Mouse (Mus musculus) hindbrain, embryonic 13.5 days (tissue): Measurements from ENCODE around the gene Tmem145. TPM values are rescaled to one million over a fixed set of nuclear protein-coding genes. Genes with fewer than 3 reads are reported as not detected.

Experiments
- ATAC-seq: fragments of 200-750 bp; cut with Nextera tagmentation; 2 replicates; pipeline ENCODE4 v1.8.0; 2017; ENCODE audit warnings: moderate TSS enrichment; ENCODE audit not compliant: low FRiP score
- H3K27ac ChIP-seq: fragments of 300-500 bp; sonication (generic); 2 replicates; pipeline ENCODE4 v1.5.1; 2015; ENCODE audit warnings: inconsistent platforms, mild to moderate bottlenecking, moderate library complexity
- H3K27me3 ChIP-seq: fragments of 300-500 bp; sonication (generic); 2 replicates; pipeline ENCODE4 v1.6.1; 2015; ENCODE audit warnings: mild to moderate bottlenecking, inconsistent platforms
- H3K36me3 ChIP-seq: fragments of 300-500 bp; sonication (generic); 2 replicates; pipeline ENCODE4 v1.6.1; 2015; ENCODE audit warnings: mild to moderate bottlenecking, inconsistent platforms
- H3K4me1 ChIP-seq: fragments of 300-500 bp; sonication (generic); replicated peaks from 2 replicates; pipeline ENCODE4 v1.6.1; 2015; ENCODE audit warnings: inconsistent platforms
- H3K4me2 ChIP-seq: fragments of 300-500 bp; sonication (generic); 2 replicates; pipeline ENCODE4 v1.6.1; 2015; ENCODE audit warnings: inconsistent platforms, mild to moderate bottlenecking, moderate library complexity
- H3K4me3 ChIP-seq: fragments of 300-500 bp; sonication (generic); 2 replicates; pipeline ENCODE4 v1.5.1; 2015; ENCODE audit warnings: mild to moderate bottlenecking, inconsistent platforms
- H3K9ac ChIP-seq: fragments of 300-500 bp; sonication (generic); 2 replicates; pipeline ENCODE4 v1.6.1; 2015; ENCODE audit warnings: mild to moderate bottlenecking, inconsistent platforms
- H3K9me3 ChIP-seq: fragments of 300-500 bp; sonication (generic); 2 replicates; pipeline ENCODE4 v1.6.1; 2016; ENCODE audit warnings: inconsistent platforms
- WGBS: fragments of 180-500 bp; shearing (Covaris S2); methylation state at CpG from one replicate; pipeline ENCODE4 v1.1.7; 2015; 5-methylcytosine and 5-hydroxymethylcytosine counted together
- polyA plus RNA-seq: library from polyadenylated mRNA; unstranded; fragments of >200 nt; fragmentation: Nextera tagmentation; extraction: Ambion mirVana; gene quantifications from 2 replicates; pipeline ENCODE4 v1.2.1, GENCODE M21; 2015

The Tmem145 gene
- polyA plus RNA-seq, 1 experiment from 2014 or later = 49.5 TPM

DNA sequence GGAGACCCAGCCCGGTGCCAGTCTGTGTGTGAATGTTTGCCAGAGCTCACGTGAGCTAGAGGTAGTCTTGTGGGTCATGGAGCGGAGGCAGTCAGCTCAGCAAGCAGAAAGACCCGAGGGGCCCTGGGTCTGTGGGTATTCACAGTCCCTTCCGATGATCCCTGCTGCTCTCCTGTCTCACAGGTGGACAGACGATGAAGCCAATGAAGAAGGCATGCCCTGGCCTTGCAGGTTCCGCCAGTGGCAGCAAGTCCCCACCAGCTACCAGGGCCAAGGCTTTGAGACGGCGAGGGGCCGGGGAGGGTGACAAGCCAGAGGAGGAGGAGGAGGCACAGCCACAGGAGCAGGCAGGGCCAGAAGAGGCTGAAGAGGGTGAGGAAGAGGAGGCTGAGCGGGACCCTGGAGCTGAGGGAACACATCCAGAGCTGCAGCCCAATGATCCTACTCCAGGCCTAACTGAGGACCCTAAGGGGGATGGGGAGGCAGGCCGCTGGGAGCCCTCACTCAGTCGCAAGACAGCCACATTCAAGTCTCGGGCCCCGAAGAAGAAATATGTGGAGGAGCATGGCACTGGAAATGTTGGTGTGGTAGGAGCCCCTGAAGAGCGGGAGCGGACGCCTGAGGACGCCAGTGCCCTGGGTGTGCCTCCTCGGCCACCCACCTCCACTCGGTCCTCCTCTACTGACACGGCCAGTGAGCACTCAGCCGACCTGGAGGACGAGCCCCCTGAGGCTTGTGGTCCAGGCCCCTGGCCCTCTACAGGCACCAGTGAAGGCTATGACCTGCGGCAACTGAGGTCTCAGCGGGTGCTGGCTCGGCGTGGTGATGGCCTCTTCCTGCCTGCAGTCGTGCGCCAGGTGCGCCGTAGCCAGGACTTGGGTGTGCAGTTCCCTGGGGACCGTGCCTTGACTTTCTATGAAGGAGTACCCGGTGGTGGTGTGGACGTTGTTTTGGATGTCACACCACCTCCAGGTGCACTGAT lies 35.0 kb upstream of the Tmem145 start:
- WGBS = 90% methylated on average over 35 of the region's 35 CpGs
- Histone ChIP-seq H3K27ac (no peak overlapping the region), H3K36me3 (peaks cover 40% of the 10 kb centered on the region), H3K4me3 (no peak overlapping the region), H3K4me1 (peaks cover 67% of the 10 kb centered on the region), H3K4me2 (peak overlapping the region; percentile 83), H3K9me3 (no peaks in the 10 kb centered on the region), H3K9ac (0 out of 2 replicates have a peak overlapping the region, but pooled peaks have one; percentile 88), H3K27me3 (no peaks in the 10 kb centered on the region)
- no peak for ATAC-seq

DNA sequence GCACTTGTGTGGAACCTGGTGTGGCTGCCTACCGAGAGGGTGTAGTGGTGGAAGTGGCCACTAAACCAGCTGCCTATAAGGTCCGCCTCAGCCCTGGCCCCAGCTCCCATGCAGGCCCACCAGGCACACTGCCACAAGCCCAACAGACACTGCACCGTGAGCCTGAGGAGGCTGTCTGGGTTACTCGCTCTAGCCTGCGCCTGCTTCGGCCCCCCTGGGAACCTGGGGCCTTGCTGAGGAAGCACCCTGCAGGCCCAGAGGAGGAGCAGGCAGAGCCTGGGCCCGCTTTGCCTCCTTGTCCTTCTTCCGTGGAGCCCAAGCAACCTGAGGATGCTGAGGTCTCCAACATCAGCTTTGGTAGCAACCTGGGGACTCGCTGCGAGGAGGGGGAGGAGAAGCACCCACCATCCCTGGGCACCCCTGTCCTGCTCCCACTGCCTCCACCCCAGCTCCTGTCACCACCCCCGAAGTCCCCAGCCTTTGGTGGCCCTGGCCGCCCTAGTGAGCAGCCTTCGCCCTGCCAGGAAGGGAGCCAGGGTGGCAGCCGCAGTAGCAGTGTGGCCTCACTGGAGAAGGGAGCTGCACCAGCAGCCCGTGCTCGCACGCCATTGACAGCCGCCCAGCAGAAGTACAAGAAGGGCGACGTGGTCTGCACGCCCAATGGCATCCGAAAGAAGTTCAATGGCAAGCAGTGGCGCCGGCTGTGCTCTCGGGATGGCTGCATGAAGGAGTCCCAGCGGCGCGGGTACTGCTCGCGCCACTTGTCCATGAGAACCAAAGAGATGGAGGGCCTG lies 34.1 kb upstream of the Tmem145 start:
- H3K4me2 ChIP-seq = no peak overlapping the region
- no peaks in the 10 kb centered on the region for H3K27me3 ChIP-seq
- no peak for ATAC-seq
- H3K4me1 ChIP-seq = peaks cover 72% of the 10 kb centered on the region
- H3K9ac ChIP-seq = no peak overlapping the region
- WGBS = 84% methylated on average over 29 of the region's 30 CpGs
- H3K27ac ChIP-seq = no peak overlapping the region
- no peak overlapping the region for H3K4me3 ChIP-seq
- H3K36me3 ChIP-seq = peaks cover 40% of the 10 kb centered on the region
- no peaks in the 10 kb centered on the region for H3K9me3 ChIP-seq

DNA sequence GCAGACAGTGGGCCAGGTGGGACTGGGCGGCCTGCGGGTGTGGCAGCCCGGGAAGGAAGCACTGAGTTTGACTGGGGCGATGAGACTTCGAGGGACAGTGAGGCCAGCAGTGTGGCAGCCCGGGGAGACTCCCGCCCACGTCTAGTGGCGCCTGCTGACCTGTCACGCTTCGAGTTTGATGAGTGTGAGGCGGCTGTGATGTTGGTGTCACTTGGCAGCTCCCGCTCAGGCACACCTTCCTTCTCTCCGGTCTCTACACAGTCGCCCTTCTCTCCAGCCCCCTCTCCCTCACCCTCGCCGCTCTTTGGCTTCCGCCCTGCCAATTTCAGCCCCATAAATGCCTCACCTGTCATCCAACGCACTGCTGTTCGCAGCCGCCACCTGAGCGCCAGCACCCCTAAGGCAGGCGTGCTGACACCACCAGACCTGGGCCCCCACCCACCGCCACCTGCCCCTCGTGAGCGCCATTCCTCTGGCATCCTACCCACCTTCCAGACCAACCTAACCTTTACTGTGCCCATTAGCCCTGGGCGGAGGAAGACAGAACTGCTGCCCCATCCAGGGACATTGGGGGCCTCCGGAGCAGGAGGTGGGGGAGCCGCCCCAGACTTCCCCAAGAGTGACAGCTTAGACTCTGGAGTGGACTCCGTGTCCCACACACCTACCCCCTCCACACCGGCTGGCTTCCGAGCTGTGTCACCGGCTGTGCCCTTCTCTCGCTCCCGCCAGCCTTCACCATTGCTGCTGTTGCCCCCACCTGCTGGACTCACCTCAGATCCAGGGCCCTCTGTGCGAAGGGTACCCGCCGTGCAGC lies 33.3 kb upstream of the Tmem145 start:
- peak overlapping the region; percentile 60; the same call in 1 of the 2 replicates for H3K9ac ChIP-seq
- no peak overlapping the region for H3K4me3 ChIP-seq
- no peak for ATAC-seq
- no peaks in the 10 kb centered on the region for H3K9me3 ChIP-seq
- H3K36me3 ChIP-seq = peaks cover 40% of the 10 kb centered on the region
- no peak overlapping the region for H3K4me2 ChIP-seq
- no peaks in the 10 kb centered on the region for H3K27me3 ChIP-seq
- no peak overlapping the region for H3K27ac ChIP-seq
- 89% methylated on average over 38 of the region's 38 CpGs for WGBS
- peaks cover 77% of the 10 kb centered on the region for H3K4me1 ChIP-seq

DNA sequence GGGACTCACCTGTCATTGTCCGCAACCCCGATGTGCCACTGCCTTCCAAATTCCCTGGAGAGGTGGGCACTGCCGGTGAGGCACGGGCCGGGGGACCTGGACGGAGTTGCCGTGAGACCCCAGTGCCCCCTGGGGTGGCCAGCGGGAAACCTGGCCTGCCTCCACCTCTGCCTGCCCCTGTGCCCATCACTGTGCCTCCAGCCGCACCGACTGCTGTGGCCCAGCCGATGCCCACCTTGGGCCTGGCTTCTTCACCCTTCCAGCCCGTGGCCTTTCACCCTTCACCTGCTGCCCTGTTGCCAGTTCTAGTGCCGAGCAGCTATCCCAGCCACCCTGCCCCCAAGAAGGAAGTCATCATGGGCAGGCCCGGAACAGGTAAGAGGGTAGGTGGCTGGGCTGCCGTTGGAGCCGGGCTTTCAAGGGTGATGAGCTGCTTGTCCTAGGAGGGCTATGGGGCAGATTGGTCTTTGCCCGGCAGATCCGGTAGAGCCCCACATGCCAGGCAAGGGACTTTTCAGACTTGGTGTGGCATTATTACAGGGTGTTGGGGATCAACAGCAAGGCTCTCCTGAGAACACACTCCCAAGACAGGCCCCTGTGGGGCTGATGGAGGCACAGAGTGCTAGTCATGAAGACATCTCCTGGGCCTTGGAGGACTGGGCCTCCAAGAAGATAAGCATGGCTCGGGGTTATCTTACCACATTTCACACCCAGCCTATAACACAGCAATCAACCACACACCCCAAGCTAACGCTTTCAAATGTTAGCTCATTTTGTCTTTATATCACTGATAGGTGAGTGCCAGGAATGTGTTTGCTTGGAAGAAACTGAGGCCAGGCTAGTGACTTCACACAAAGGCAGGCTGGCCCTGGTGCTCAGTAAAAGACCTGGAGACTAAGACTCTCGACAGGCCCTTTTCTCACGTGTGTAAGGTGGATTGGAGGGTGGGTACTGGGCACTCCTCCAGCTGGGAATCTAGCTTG lies 32.4 kb upstream of the Tmem145 start:
- 90% methylated on average over 22 of the region's 22 CpGs for WGBS
- H3K4me1 ChIP-seq = peaks cover 82% of the 10 kb centered on the region
- H3K27me3 ChIP-seq = no peaks in the 10 kb centered on the region
- no peak overlapping the region; the same call in 1 of the 2 replicates for H3K4me3 ChIP-seq
- peaks cover 40% of the 10 kb centered on the region for H3K36me3 ChIP-seq
- no peaks in the 10 kb centered on the region for H3K9me3 ChIP-seq
- ATAC-seq = no peak
- peak overlapping the region; percentile 60 for H3K9ac ChIP-seq
- H3K27ac ChIP-seq = no peak overlapping the region
- H3K4me2 ChIP-seq = no peak overlapping the region; the same call in 1 of the 2 replicates

DNA sequence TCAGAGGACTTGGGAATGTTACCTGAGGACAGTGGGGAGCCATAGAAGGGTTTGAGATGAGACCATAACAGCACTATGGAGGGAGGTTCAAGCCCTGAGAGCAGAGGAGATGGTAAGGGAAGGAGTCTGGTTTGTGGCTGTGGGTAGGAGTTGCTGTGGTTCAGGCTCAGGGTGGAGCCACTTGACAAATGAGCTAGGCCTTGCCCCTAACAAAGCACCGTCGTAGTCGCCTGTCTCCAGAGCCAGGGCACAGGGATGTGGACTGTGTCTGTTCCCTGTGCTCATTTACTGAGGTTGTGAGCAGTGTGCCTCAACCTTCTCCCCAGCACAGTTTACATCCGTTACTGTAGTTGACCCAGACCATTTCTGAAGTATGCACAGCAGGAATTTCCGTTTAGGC lies 31.3 kb upstream of the Tmem145 start:
- peak overlapping the region; percentile 60 for H3K9ac ChIP-seq

DNA sequence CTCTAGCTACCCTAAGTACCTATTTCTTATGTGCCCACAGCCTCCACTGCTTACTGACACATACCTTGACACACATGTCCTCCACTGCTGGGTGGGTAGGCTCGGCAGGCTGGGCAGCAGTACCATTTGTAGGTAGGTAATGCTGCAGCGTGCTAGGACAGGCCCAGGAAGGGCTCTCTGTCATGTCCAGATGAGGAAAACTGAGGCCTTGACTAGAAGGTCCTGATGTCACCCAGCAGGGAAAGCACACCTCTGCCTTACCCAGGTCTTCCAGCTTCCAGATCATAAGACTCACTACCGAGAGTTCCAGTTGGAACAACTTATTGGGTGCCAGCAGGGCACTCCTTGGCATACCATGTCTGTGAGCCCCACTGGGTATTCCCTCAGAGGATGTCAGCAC lies 30.9 kb upstream of the Tmem145 start:
- Histone ChIP-seq H3K9ac (peak overlapping the region; percentile 60), H3K4me2 (no peak overlapping the region), H3K4me1 (peaks cover 76% of the 10 kb centered on the region), H3K36me3 (peaks cover 40% of the 10 kb centered on the region), H3K9me3 (no peaks in the 10 kb centered on the region), H3K27ac (no peak overlapping the region), H3K27me3 (no peaks in the 10 kb centered on the region), H3K4me3 (no peak overlapping the region)
- WGBS = 87% methylated on average over 3 of the region's 3 CpGs
- ATAC-seq = no peak

More for the DNA sequence above, 31.3 kb upstream of the Tmem145 start:
- Histone ChIP-seq H3K36me3 (peaks cover 40% of the 10 kb centered on the region), H3K27ac (peak overlapping the region; percentile 12; the same call in 1 of the 2 replicates), H3K9me3 (no peaks in the 10 kb centered on the region), H3K4me1 (peaks cover 76% of the 10 kb centered on the region), H3K27me3 (no peaks in the 10 kb centered on the region), H3K4me3 (no peak overlapping the region), H3K4me2 (peak overlapping the region; percentile 8; the same call in 1 of the 2 replicates)
- 60% methylated on average over 5 of the region's 5 CpGs for WGBS
- ATAC-seq = no peak

DNA sequence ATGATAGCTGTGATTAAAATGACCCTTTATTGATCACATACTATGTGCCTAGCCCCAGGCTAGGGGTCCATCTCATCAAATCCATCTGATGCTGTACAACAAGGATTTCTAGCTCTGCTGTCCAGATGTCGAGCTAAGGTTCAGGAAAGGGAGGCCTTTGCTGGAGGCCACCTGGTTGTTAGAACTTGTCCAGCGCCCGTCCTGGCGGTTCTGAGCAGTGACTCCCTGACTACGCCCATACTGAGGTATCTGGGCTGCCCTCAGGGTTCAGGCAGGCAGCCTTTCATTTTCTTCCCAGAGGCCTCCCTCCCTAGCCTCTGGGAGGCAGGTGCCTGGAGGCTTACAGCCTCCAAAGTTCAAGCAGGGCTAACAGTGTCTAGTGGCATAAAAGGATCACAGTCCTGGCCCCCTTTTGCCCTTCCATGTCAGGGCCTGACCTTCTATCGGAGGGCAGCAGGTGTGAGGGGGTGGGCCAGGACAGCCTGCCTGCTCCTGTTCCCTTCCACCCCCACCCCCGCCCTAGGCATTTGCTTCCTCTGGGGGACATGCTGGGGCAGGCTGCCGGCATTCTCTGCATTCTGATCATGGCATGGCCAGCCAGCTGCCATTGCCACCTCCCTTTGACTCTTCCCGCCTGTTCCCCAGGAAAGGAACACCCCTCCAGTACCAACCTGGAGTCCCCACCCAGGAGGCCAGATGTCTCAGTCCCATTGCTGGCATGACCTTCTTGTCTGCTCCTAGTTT lies 30.2 kb upstream of the Tmem145 start:
- H3K4me2 ChIP-seq = no peak overlapping the region; the same call in 1 of the 2 replicates

DNA sequence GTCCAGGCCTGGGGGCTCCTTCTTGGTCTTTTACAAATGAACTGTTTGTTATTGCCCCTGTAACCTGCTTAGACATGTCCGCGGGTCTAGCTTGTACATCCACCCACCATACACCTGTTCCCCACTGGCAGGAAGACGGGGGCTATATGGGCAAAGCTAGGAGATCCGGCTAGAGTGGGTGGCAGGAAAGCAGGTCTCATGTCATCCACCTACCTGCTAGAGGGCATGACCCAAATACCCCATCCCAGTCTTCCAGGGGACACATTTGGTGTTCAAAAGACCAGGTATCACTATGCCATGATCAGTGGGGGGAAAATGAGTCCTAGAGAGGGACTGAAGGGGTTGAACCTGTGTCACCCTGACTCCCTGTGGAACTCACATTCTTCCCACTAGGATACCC lies 28.5 kb upstream of the Tmem145 start:
- no peak for ATAC-seq
- peak overlapping the region; percentile 92 for H3K4me2 ChIP-seq
- H3K4me3 ChIP-seq = peak overlapping the region; percentile 69; the same call in 1 of the 2 replicates
- no peaks in the 10 kb centered on the region for H3K27me3 ChIP-seq
- peak overlapping the region; percentile 100 for H3K27ac ChIP-seq
- H3K4me1 ChIP-seq = peaks cover 77% of the 10 kb centered on the region
- no peaks in the 10 kb centered on the region for H3K9me3 ChIP-seq
- WGBS = 90% methylated on average over 4 of the region's 4 CpGs
- peaks cover 23% of the 10 kb centered on the region for H3K36me3 ChIP-seq
- peak overlapping the region; percentile 86 for H3K9ac ChIP-seq

More for the DNA sequence above, 30.2 kb upstream of the Tmem145 start:
- Histone ChIP-seq H3K27me3 (no peaks in the 10 kb centered on the region), H3K9me3 (no peaks in the 10 kb centered on the region), H3K36me3 (peaks cover 40% of the 10 kb centered on the region), H3K27ac (peak overlapping the region; percentile 19; the same call in 1 of the 2 replicates), H3K4me1 (peaks cover 76% of the 10 kb centered on the region), H3K9ac (peak overlapping the region; percentile 56), H3K4me3 (no peak overlapping the region)
- 64% methylated on average over 9 of the region's 9 CpGs for WGBS
- ATAC-seq = no peak

DNA sequence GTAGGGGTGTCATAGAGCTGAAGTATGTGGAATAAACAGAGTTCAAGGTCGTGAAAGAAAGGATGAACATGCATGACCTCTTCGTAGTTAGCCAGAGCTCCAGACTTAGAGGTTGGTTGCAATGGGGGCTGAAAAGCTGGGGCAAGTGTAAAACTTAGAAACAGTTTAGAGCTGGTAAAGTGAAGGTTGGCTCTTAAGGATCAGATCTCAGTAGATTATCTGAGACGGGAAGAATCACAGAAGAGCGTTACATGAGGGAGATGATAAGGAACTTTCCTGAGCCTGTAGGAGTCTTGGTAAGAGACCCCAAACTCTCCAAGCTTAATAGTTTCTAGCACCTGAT lies 27.9 kb upstream of the Tmem145 start:
- Histone ChIP-seq H3K9ac (peak overlapping the region; percentile 86), H3K4me1 (peaks cover 79% of the 10 kb centered on the region), H3K36me3 (peaks cover 18% of the 10 kb centered on the region), H3K4me2 (peak overlapping the region; percentile 92), H3K27me3 (no peaks in the 10 kb centered on the region), H3K27ac (peak overlapping the region; percentile 100), H3K4me3 (peak overlapping the region; percentile 69), H3K9me3 (no peaks in the 10 kb centered on the region)
- ATAC-seq = no peak
- WGBS = 14% methylated on average over 4 of the region's 4 CpGs

DNA sequence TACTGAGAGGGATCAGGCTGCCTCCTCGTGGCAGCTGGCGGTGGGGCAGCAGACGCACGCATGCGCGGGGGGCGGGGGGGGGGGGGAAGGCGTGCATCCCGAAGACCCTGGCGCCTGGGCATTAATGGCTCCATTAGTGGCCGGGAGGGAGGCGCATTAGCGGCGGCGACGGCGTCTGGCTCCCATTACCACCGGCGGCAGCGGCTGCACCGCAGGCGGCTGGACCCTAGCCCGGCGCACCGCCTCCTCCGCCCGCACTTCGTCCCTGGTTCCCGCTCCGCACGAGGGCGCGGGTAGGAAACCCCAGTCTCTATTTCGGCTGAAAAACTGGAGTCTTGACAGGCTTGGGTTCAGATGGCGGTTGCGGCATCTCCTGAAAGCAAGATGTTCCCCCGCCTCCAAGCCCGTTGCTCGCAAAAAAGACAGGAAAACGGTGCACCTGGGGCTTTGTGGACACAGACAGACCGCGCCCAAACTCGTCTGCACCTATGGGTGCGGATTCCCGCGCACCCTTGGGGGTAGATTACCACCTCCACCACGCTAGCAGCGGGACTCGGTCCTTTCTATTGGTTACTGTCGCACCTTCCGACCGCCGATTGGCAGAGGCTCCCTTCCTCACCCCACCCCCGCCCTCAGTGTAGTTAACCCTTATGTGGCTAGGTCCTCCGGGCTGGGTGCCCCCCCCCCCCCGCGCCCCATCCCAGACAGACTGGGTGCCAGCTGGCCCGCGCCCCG lies 27.4 kb upstream of the Tmem145 start:
- H3K27ac ChIP-seq = peak overlapping the region; percentile 100
- H3K9ac ChIP-seq = peak overlapping the region; percentile 86
- peaks cover 12% of the 10 kb centered on the region for H3K36me3 ChIP-seq
- no peaks in the 10 kb centered on the region for H3K27me3 ChIP-seq
- no peaks in the 10 kb centered on the region for H3K9me3 ChIP-seq
- H3K4me2 ChIP-seq = peak overlapping the region; percentile 92
- H3K4me3 ChIP-seq = peak overlapping the region; percentile 69
- WGBS = under 1% methylated on average over 52 of the region's 60 CpGs
- peak; percentile 75 for ATAC-seq
- H3K4me1 ChIP-seq = peaks cover 79% of the 10 kb centered on the region
